Mouse (Mus musculus): ENCODE results near the gene Dhps. TPM values are rescaled to one million over a fixed set of nuclear protein-coding genes. Genes with fewer than 3 reads are reported as not detected.

Gene Dhps
- 17.8 and 18.4 TPM in 2 replicates for polyA plus RNA-seq (2012; rRNA removed)

GRCm38 (mm10) chr8:85071514-85072281, at the start of gene Dhps:
TSS of gene Dhps (plus strand) at chr8:85071757.

GRCm38 (mm10) chr8:85025098-85025932, 46.2 kb upstream of the Dhps start, which contains the start of gene Asna1:
TSS of gene Asna1 (minus strand) at chr8:85025281.

GRCm38 (mm10) chr8:85026670-85027515, 44.7 kb upstream of the Dhps start, which contains the start of gene Trir:
TSS of gene Trir (plus strand) at chr8:85026823.

GRCm38 (mm10) chr8:85036718-85037365, 34.7 kb upstream of the Dhps start, which contains the start of gene Tnpo2:
TSS of gene Tnpo2 (plus strand) at chr8:85036915.

GRCm38 (mm10) chr8:85059879-85060616, 11.5 kb upstream of the Dhps start, which contains the start of gene Fbxw9:
TSS of gene Fbxw9 (plus strand) at chr8:85060055.

GRCm38 (mm10) chr8:85067982-85068381, 3.6 kb upstream of the Dhps start, which contains the start of gene Gm5741:
TSS of gene Gm5741 (minus strand) at chr8:85067982.

GRCm38 (mm10) chr8:85080532-85081215, 9.1 kb downstream of the Dhps start, which contains the start of gene Wdr83os:
TSS of gene Wdr83os (plus strand) at chr8:85080740.

GRCm38 (mm10) chr8:85081216-85081555, 9.6 kb downstream of the Dhps start, which contains the start of gene Wdr83:
TSS of gene Wdr83 (minus strand) at chr8:85081306.

GRCm38 (mm10) chr8:85083108-85083813, 11.7 kb downstream of the Dhps start, which contains the start of gene Man2b1:
TSS of gene Man2b1 (plus strand) at chr8:85083270.

GRCm38 (mm10) chr8:85122995-85123394, 51.4 kb downstream of the Dhps start, which contains the start of gene Zfp791:
TSS of gene Zfp791 (minus strand) at chr8:85123095.

Other genes starting within 250 kb of the Dhps start
- 1.9 and 2.0 TPM in 2 replicates for gene Dand5, start 248.9 kb upstream of the Dhps start, polyA plus RNA-seq (2012; rRNA removed)
- 25.2 and 27.4 TPM in 2 replicates for gene Gadd45gip1, start 240.2 kb upstream of the Dhps start, polyA plus RNA-seq (2012; rRNA removed)
- gene Rad23a, start 231.1 kb upstream of the Dhps start, polyA plus RNA-seq (2012; rRNA removed) = 108 and 113 TPM in 2 replicates
- gene Calr, start 224.8 kb upstream of the Dhps start, polyA plus RNA-seq (2012; rRNA removed) = 389 and 417 TPM in 2 replicates
- gene Farsa, start 214.8 kb upstream of the Dhps start, polyA plus RNA-seq (2012; rRNA removed) = 37.4 and 40.3 TPM in 2 replicates
- gene Syce2, start 199.6 kb upstream of the Dhps start, polyA plus RNA-seq (2012; rRNA removed) = 11.5 and 11.9 TPM in 2 replicates
- gene Gcdh, start 177.8 kb upstream of the Dhps start, polyA plus RNA-seq (2012; rRNA removed) = 84.3 and 97.5 TPM in 2 replicates
- gene Klf1, start 169.8 kb upstream of the Dhps start, polyA plus RNA-seq (2012; rRNA removed) = 82.0 and 97.2 TPM in 2 replicates
- gene Dnase2a, start 163.2 kb upstream of the Dhps start, polyA plus RNA-seq (2012; rRNA removed) = 12.9 and 13.0 TPM in 2 replicates
- gene Mast1, start 134.4 kb upstream of the Dhps start, polyA plus RNA-seq (2012; rRNA removed) = 0.07 and 0.08 TPM in 2 replicates
- not detected in 2 replicates for gene Rtbdn, start 124.8 kb upstream of the Dhps start, polyA plus RNA-seq (2012; rRNA removed)
- 0.58 TPM in 1 of 2 replicates, not detected in the other for gene Gm49661, start 102.3 kb upstream of the Dhps start, polyA plus RNA-seq (2012; rRNA removed)
- 467 and 538 TPM in 2 replicates for gene Prdx2, start 102.2 kb upstream of the Dhps start, polyA plus RNA-seq (2012; rRNA removed)
- gene Rnaseh2a, start 102.0 kb upstream of the Dhps start, polyA plus RNA-seq (2012; rRNA removed) = 37.4 and 40.1 TPM in 2 replicates
- 11.6 and 18.6 TPM in 2 replicates for gene Junb, start 93.0 kb upstream of the Dhps start, polyA plus RNA-seq (2012; rRNA removed)
- gene Hook2, start 81.2 kb upstream of the Dhps start, polyA plus RNA-seq (2012; rRNA removed) = 10.3 and 12.2 TPM in 2 replicates
- gene Best2, start 57.2 kb upstream of the Dhps start, polyA plus RNA-seq (2012; rRNA removed) = not detected in 2 replicates
- gene Asna1, start 46.5 kb upstream of the Dhps start, polyA plus RNA-seq (2012; rRNA removed) = 63.3 and 64.0 TPM in 2 replicates
- gene Trir, start 44.9 kb upstream of the Dhps start, polyA plus RNA-seq (2012; rRNA removed) = 83.5 and 105 TPM in 2 replicates
- 18.0 and 21.4 TPM in 2 replicates for gene Tnpo2, start 34.8 kb upstream of the Dhps start, polyA plus RNA-seq (2012; rRNA removed)
- 11.8 and 12.7 TPM in 2 replicates for gene Fbxw9, start 11.7 kb upstream of the Dhps start, polyA plus RNA-seq (2012; rRNA removed)
- 0.26 TPM in 1 of 2 replicates, not detected in the other for gene Gm5741, start 3.8 kb upstream of the Dhps start, polyA plus RNA-seq (2012; rRNA removed)
- gene Wdr83os, start 9.0 kb downstream of the Dhps start, polyA plus RNA-seq (2012; rRNA removed) = 39.8 and 41.3 TPM in 2 replicates
- gene Wdr83, start 9.5 kb downstream of the Dhps start, polyA plus RNA-seq (2012; rRNA removed) = 22.9 and 26.2 TPM in 2 replicates
- 41.9 and 48.3 TPM in 2 replicates for gene Man2b1, start 11.5 kb downstream of the Dhps start, polyA plus RNA-seq (2012; rRNA removed)
- 4.4 and 5.3 TPM in 2 replicates for gene Zfp791, start 51.3 kb downstream of the Dhps start, polyA plus RNA-seq (2012; rRNA removed)
- gene Cks1brt, start 80.2 kb downstream of the Dhps start, polyA plus RNA-seq (2012; rRNA removed) = not detected in 2 replicates
- gene Olfr371, start 154.2 kb downstream of the Dhps start, polyA plus RNA-seq (2012; rRNA removed) = not detected in 2 replicates
- gene Orc6, start 227.9 kb downstream of the Dhps start, polyA plus RNA-seq (2012; rRNA removed) = 33.7 and 35.9 TPM in 2 replicates
- 27.4 and 28.6 TPM in 2 replicates for gene Vps35, start 228.0 kb downstream of the Dhps start, polyA plus RNA-seq (2012; rRNA removed)